ENCODE assay signal across 30 mouse cellular contexts in the genomic region with DNA sequence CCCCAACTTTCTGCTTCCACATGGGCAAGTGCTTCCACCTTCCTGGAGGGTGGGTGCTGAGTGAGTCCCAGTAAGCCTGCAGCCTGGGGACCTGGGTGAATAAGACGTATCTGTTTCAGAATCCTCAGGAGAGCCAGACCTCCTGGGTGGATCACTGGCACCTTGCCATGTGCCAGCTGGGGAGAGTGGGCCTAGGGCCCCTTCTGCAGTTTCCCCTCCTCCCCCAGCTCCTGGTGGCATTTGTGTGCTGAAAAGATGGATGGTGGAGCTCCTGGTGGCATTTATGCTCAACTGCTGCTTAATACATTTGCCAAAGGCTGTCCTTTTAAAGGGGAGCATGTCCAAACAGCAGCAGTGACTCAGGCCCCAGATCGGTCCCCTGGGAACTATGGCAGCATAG.
DNase-seq lines count a peak whose midpoint lies in the region; ATAC-seq and TF ChIP-seq lines count a peak whose summit lies in the region.
"Had no signal": no experiment of that assay in that cellular context is flagged by ENCODE, and none has a peak within 500 bp of the region (broad histone marks: within the 10 kb centered on the region; RNA-seq: fewer than 3 reads in every experiment).

No protein-coding gene starts in this region.

- no peak overlapping the region for H3K9ac ChIP-seq in liver, embryonic 12.5 days
- H3K9ac ChIP-seq: embryonic facial prominence, embryonic 13.5 days; forebrain, embryonic 12.5 days; intestine, embryonic 15.5 days; limb, embryonic 13.5 days; liver, postnatal 0 days; midbrain, embryonic 12.5 days; neural tube, embryonic 12.5 days had no signal

- no peaks in the 10 kb centered on the region for H3K27me3 ChIP-seq in liver, embryonic 12.5 days (replicated peaks)
- no peaks in the 10 kb centered on the region; the same call in 1 of the 2 replicates for H3K27me3 ChIP-seq in heart, embryonic 10.5 days (ENCODE audit: insufficient read depth, poor library complexity, severe bottlenecking)
- H3K27me3 ChIP-seq: embryonic facial prominence, embryonic 13.5 days; forebrain, embryonic 12.5 days; intestine, embryonic 15.5 days; limb, embryonic 13.5 days; midbrain, embryonic 12.5 days; neural tube, embryonic 12.5 days had no signal

- no peak for ATAC-seq in liver, embryonic 12.5 days
- ATAC-seq: hindbrain, postnatal 0 days; intestine, embryonic 15.5 days; liver, postnatal 0 days had no signal

- H3K9me3 ChIP-seq in liver, embryonic 12.5 days (replicated peaks): no peaks in the 10 kb centered on the region
- no peaks in the 10 kb centered on the region for H3K9me3 ChIP-seq in heart, embryonic 10.5 days
- H3K9me3 ChIP-seq: forebrain, embryonic 12.5 days; intestine, embryonic 15.5 days; neural tube, embryonic 12.5 days had no signal

- H3K36me3 ChIP-seq in liver, embryonic 12.5 days: no peaks in the 10 kb centered on the region
- no peaks in the 10 kb centered on the region for H3K36me3 ChIP-seq in heart, embryonic 10.5 days
- H3K36me3 ChIP-seq: embryonic facial prominence, embryonic 13.5 days; forebrain, embryonic 12.5 days; intestine, embryonic 15.5 days; limb, embryonic 13.5 days; midbrain, embryonic 12.5 days; neural tube, embryonic 12.5 days had no signal

- H3K27ac ChIP-seq in layer of hippocampus, adult 2 months: peak overlapping the region; percentile 84
- no peak overlapping the region for H3K27ac ChIP-seq in liver, embryonic 12.5 days
- H3K27ac ChIP-seq in heart, embryonic 10.5 days: no peak overlapping the region
- H3K27ac ChIP-seq: embryonic facial prominence, embryonic 13.5 days; forebrain, embryonic 12.5 days; hindbrain, postnatal 0 days; intestine, embryonic 15.5 days; kidney, postnatal 0 days; limb, embryonic 13.5 days; midbrain, embryonic 12.5 days; neural tube, embryonic 12.5 days had no signal

- WGBS in liver, embryonic 12.5 days (ENCODE audit: insufficient replicate concordance): 67% methylated on average over 2 of the region's 2 CpGs
- 76% methylated on average over 2 of the region's 2 CpGs for WGBS in heart, embryonic 10.5 days

- TF ChIP-seq CTCF in layer of hippocampus, adult 2 months (conservative IDR thresholded peaks at IDR 0.05): peak; percentile 18; the same call in 1 of the 2 replicates

- peak; percentile 44 for DNase-seq in right cerebral cortex, postnatal 14 days
- no peak for DNase-seq in right cerebral cortex, postnatal 10 days (ENCODE audit: low spot score in 2 of 2)
- peak; percentile 7 for DNase-seq in adipocyte (ENCODE audit: low spot score)
- peak; percentile 52 to 53 for DNase-seq in layer of hippocampus, adult 2 months (ENCODE audit: low spot score in 2 of 2)
- peak; percentile 29 to 32 for DNase-seq in layer of hippocampus, postnatal 25 days (ENCODE audit: extremely low spot score in 1 of 2, low spot score in 1 of 2)
- DNase-seq in heart, embryonic 10.5 days (ENCODE audit: low spot score): no peak
- DNase-seq: adrenal gland, postnatal 10 days; cerebellum, adult 11-12 months; cerebellum, adult 9-11 months; gastrocnemius, postnatal 10 days; heart, postnatal 14 days; kidney, adult 2 months; kidney, postnatal 4 days; liver, postnatal 0 days; lung, postnatal 4 days; right cerebral cortex, postnatal 4 days; thymus, adult 2 months; thymus, postnatal 36 days had no signal

- H3K4me2 ChIP-seq in liver, embryonic 12.5 days: no peak overlapping the region
- H3K4me2 ChIP-seq: embryonic facial prominence, embryonic 13.5 days; forebrain, embryonic 12.5 days; intestine, embryonic 15.5 days; limb, embryonic 13.5 days; liver, embryonic 11.5 days; midbrain, embryonic 12.5 days; neural tube, embryonic 12.5 days had no signal

- H3K4me1 ChIP-seq in liver, embryonic 12.5 days: no peaks in the 10 kb centered on the region
- peaks cover 16% of the 10 kb centered on the region for H3K4me1 ChIP-seq in heart, embryonic 10.5 days
- H3K4me1 ChIP-seq: embryonic facial prominence, embryonic 13.5 days; forebrain, embryonic 12.5 days; intestine, embryonic 15.5 days; limb, embryonic 13.5 days; midbrain, embryonic 12.5 days had no signal

- no peak overlapping the region for H3K4me3 ChIP-seq in layer of hippocampus, adult 2 months
- no peak overlapping the region for H3K4me3 ChIP-seq in liver, embryonic 12.5 days
- no peak overlapping the region for H3K4me3 ChIP-seq in heart, embryonic 10.5 days
- H3K4me3 ChIP-seq: embryonic facial prominence, embryonic 13.5 days; forebrain, embryonic 12.5 days; intestine, embryonic 15.5 days; limb, embryonic 13.5 days; megakaryocyte, embryonic 14.5 days; midbrain, embryonic 12.5 days; myocyte; neural tube, embryonic 12.5 days had no signal

Comparison
In these comparisons a context has a peak if more than half of its experiments do, and no peak if none do; other contexts are left out.
1. DNase-seq: peak in right cerebral cortex, postnatal 14 days (single experiment), adipocyte (single experiment), layer of hippocampus, adult 2 months (2 of 2) and layer of hippocampus, postnatal 25 days (2 of 2); none in right cerebral cortex, postnatal 10 days (0 of 2) and heart, embryonic 10.5 days (single experiment).